Mouse (Mus musculus): ENCODE results near the gene Fam219a.

GRCm38 (mm10) chr4:41552529-41552928 is 16.8 kb downstream of the Fam219a start:
- TF ChIP-seq EP300 (IDR thresholded peaks at IDR 0.05; ENCODE audit: low read depth) (no peak), CTCF (IDR thresholded peaks at IDR 0.05; ENCODE audit: low read depth) (peak; percentile 70)

All from heart, postnatal 0 days (tissue).